Mouse (Mus musculus) adrenal gland, postnatal 36 days (tissue): ENCODE results near the gene Hpdl. TPM values are rescaled to one million over a fixed set of nuclear protein-coding genes. Genes with fewer than 3 reads are reported as not detected.
"Not testable (repeated sequence)": the region's sequence is repeated elsewhere in the genome, so short reads cannot be mapped to it uniquely, and the experiment has no call there.

ENCODE experiments used
- DNase-seq, 2 experiments: peaks; one replicate each; pipeline ENCODE4 v3.0.0; 2021; ENCODE audit warnings: mixed read lengths in 1 of 2
- long read RNA-seq, 2 experiments: library from polyadenylated mRNA; stranded (forward); transcript quantifications; one replicate each; pipeline ENCODE4 v2.0.0; 2021; ENCODE audit warnings: borderline sequencing depth in 2 of 2
- total RNA-seq, 2 experiments: library from RNA; stranded (reverse); gene quantifications; 2 replicates each; pipeline ENCODE4 v1.2.3; 2021

The Hpdl gene
- 1 to 10 TPM; 1.9 to 2.6 TPM for total RNA-seq
- long read RNA-seq, experiment 1, partial matches to known transcripts: 0 of 3 reads
- long read RNA-seq, experiment 1, other reads (novel, unspliced or antisense): 0 of 3 reads
- long read RNA-seq, experiment 2, partial matches to known transcripts: 0 of 4 reads
- long read RNA-seq, experiment 2, other reads (novel, unspliced or antisense): 0 of 4 reads

GRCm38 (mm10) chr4:116821694-116822016 is at the start of gene Hpdl:
TSS of gene Hpdl (minus strand) at chr4:116821707.
- no peak for DNase-seq

- DNase-seq: no peak
Observed at GRCm38 (mm10) chr4:116869898-116870297, 48.4 kb upstream of the Hpdl start.

DNA sequence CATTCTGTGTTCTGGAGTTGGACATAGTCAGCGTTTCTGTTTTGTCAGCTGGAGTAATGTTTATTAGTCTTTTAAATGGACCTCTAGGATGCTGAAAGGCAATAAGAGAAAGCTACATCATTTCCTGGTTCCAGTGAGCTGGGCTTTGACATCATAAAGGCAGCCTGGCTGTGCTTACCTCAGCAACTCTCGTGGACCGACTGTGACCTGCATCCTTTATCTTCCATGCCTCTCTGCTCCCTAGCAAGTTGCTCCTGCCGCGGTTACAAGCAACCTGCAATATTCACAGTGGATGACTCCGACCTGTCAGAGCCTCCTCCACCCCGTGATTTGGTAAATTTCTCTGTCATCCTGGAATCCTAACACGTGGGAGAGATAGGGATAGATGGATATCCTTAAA is 40.5 kb upstream of the Hpdl start:
- no peak for DNase-seq

- DNase-seq: no peak
Observed at GRCm38 (mm10) chr4:116859711-116860110, 38.2 kb upstream of the Hpdl start.

GRCm38 (mm10) chr4:116857203-116857602 is 35.7 kb upstream of the Hpdl start:
- DNase-seq: no peak

GRCm38 (mm10) chr4:116854286-116854685 is 32.8 kb upstream of the Hpdl start:
- no peak for DNase-seq

DNA sequence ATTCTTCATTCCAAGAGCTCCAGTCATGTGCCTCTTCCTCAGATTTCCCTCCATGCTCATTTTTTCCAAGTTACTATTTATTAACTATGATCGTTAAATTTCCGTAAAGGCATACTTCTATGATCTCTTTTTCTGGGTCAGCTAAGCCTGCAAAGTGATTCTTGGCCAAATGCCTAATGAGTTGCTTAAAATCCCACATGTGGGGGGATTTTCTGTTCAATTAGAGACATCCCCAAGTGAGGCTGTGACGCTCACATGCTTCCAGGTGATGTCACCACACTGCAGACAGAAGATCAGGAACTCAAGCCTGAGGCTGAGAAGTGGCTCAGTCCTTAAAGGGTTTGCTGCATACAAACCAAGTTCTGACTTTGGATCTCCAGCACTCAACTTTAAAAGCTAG is 28.4 kb upstream of the Hpdl start:
- no peak for DNase-seq

- DNase-seq: no peak
Observed at GRCm38 (mm10) chr4:116844324-116844723, 22.8 kb upstream of the Hpdl start.

- DNase-seq: peak in 1 of 2 experiments; percentile 35
Observed at GRCm38 (mm10) chr4:116840841-116841240, 19.3 kb upstream of the Hpdl start.

- DNase-seq: not testable (repeated sequence)
Observed at GRCm38 (mm10) chr4:116840096-116840495, 18.6 kb upstream of the Hpdl start.

DNA sequence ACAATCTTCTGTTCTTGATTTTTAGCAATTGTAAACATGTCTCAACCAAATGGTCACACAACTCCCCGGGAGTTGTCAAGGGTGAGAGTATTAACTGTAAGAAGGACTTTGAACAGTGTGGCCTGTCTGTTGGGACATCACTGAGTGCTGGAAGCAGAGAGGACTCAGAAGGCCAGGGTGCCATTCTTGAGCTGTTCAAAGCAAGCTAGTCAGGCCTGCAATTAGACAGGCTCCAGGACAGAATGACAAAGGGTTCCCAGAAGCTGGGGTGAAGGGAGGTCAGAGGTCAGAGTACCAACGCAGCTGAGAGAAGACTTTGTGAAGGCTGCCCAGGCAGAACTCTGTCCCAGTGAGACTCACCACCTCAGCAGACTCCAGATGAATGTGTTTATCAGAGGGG is 17.5 kb upstream of the Hpdl start:
- DNase-seq: no peak

- no peak for DNase-seq
Observed at GRCm38 (mm10) chr4:116830070-116830368, 8.5 kb upstream of the Hpdl start.

GRCm38 (mm10) chr4:116829364-116830069 is 8.0 kb upstream of the Hpdl start:
- DNase-seq: no peak

- DNase-seq: peak in 1 of 2 experiments; percentile 40
Observed at GRCm38 (mm10) chr4:116827819-116828218, 6.3 kb upstream of the Hpdl start.

- DNase-seq: peak; percentile 75 to 79
Observed at GRCm38 (mm10) chr4:116824541-116825004, 3.1 kb upstream of the Hpdl start.

DNA sequence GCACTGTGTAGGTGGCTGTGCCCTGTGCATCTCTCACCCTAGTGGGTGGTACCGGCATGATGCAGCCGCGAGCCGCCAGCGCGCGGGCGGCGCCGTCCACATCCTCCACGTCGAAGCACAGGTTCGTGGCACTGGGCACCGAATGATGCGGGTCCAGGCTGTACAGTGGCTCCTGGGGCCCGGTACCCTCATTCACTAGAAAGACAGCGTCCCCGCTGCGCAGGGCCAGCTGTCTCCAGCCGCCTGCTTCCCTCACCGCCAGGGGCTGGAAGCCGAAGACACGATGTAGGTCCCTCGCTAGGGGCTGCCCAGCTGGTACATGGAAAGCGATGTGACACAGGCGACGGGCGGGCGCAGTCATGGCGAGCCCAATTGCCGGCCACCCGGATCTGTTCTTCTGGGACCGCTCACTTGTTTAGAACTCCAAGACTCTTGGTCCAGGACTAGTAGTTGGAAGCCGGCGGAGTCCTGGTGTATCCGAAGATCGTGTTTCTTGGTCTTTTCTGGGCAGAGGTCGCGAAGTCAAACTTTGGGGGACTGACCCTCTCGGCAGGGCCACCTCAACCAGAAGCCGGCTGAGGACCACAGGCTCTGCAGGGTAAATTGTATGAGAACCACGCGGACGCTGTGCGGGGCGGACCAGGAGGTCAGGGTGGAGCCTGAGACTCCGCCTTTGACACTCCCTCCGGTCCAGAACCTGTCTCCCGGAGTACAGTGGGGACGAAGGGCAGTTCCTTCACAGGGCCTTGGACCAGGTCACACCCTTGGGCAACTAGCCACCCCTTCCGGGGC is 409 bp downstream of the Hpdl start:
- DNase-seq: peak; percentile 89 to 90

DNA sequence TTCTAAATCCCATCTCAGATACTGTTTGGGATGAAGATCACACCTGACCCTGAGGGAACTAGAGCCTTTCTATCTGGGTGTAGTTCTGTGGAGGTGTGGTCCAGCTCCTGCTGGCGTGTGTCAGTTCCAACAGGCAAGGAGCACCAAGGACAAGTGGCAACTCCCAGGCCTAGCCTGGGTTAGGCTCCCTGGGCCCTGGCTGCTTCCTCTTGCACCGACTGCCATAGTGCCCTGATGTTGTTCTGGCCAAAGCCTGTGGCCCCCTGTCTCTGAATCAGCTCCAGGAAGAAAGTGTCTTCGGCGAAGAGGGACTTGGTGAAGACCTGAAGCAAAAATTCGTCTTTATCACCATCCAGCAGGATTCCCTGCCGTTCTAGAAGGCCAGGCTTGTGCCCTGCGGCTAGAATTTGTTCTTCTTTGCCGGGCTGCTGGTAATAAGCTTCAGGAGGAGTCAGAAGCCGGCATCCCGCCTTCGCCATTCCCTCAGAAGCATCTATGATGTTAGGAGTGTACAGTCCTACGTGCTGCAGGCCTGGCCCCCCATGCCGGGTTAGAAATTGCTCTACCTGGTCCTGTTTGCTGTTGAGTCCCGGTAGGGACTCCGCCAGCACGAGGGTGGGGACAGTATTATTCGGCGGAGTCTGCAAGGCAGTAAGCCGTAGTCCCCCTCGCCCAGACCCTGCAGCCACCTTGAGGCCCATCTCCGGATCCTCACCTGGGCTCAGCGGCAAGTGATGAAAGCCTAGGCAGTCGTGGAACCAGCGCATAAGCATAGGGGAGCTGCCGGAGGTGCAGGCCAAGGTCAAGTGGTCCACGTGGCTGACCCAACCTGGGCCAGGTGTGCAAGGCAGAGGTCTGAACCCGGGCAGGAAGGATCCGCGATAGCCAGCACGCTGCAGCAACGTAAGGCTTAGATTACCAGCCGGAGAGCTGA is 1.3 kb downstream of the Hpdl start:
- no peak for DNase-seq

- DNase-seq: no peak
Observed at GRCm38 (mm10) chr4:116817486-116817885, 4.0 kb downstream of the Hpdl start.

DNA sequence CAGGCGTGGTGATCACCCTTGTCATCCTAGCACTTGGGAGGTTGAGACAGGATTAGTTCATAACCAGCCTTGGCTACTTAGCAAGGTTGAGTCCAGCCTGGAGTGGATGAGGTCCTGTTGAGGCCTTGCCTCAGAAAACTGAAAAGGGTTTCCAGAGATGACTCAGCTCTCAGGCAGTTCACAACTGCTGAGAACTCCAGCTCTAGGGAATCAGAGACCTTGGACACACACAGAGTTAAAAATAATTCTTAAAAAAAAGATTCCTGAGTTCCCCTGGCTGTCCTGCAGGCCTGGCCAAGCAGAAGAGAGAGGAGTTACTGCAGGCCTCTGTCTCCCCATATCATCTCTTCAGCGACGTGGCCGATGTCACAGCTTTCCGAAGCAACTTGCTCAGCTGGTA is 6.2 kb downstream of the Hpdl start:
- peak in 1 of 2 experiments; percentile 26 for DNase-seq

DNA sequence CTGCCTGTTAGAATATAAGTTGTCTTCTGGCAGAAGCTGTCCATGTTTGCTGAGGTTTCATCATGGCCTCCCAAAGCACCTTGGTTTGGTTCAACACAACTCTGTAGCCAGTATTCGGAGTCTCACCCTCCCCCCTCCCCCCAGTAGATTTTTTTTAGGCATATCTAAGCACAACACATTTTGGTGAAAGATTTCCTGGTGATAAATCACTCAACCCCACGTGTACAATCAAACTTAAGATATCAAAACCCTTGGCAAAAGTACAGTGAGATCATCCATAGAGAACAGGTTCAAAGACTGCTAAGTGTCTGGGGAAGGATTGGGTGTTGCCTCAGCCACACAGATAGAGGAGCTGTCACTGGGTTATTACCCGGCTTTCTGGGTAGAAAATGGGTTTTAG is 10.5 kb downstream of the Hpdl start:
- no peak for DNase-seq

DNA sequence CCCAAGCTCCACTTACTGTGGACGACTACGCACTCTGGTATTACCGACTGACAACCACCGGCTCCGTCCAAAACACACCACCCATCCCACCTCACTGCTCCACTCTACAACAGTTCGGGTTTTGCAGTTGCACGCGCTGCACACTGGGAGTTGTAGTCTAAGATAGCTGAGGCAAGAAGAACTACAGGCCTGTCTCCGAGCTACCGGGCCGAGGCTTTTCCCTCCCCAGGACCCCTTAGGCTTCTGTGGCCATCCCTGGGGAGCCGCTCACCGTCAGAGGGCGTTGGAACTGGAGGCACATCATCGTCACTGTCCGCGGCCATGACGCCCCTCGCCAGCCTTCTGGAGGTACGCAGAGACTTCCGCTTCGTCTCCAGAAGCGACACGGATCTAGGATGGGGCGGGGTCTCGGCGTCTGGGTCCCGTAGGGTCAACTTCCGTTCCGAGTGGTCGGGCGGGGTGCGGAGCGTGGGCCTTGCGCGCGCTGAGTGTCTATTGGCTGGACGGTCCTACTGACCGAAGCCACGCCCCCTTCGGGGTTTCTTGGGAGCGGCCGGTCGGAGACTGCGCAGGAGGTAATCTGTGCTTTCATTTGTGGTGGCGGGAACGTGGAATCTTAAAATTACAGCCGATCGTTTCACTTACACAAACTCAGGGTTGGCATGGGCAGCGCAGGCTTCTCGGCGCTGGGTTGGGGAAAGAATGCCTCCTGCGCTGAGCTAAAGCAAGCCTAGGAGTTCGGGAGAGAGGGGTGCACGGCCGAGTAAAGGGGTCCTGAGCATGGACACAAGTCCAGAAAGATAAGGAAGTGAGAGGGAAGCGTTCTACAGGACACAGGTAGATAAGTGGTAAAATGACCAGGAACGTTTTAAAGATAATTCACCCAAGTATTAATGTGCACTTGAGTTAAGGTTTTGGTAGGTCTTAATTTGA is 14.0 kb downstream of the Hpdl start, which contains the start of the genes Toe1 and Mutyh:
Gene Toe1 (minus strand): TSS at position 444 of the 933 bp plus-strand sequence.
Gene Mutyh (plus strand): TSS at position 527 of the 933 bp plus-strand sequence.
- peak; percentile 96 to 97 for DNase-seq
